Mouse (Mus musculus): Measurements from ENCODE around the gene Olfr934. TPM values are rescaled to one million over a fixed set of nuclear protein-coding genes. Genes with fewer than 3 reads are reported as not detected.

The Olfr934 gene
- polyA plus RNA-seq (2017; shearing (Covaris generic)): not detected

DNA sequence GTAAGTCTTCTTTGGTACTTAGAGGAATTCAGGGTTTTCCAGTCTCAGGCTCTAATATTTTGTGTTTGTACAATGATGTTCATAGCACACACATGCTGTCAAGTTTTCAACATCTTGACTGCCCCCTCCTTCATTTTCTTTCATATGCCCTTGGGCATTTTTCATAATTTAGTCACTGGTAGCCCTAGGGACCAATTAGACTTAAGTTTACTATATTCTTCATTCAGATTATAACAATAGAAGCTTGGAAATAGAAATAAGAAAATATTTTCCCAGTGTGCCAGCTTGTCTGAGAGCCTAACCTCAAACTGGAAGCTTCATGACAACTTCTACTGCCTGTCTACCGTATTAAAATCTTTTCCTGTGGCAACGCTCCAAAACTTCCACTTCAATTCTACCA lies at the start of gene Olfr934:
Olfr934 (minus strand) TSS at position 101 of the 400 bp plus-strand sequence.

DNA sequence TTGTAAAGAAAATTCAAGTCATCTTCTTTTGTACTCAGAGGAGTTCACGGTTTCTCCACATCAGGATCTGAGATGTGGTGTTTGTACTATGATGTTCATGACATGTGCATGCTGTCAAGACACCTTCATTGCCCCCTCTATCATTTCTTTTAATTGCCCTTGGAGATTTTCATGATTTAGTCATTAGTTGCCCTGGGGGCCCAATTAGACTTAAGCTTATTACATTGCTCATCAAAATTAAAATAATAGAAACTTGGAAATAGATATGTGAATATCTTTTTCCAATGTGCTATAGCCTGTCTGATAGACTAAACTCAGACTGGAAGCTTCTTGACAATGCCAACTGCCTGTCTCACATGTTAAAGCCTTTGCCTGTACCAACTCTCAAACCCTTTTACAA lies 35.2 kb upstream of the Olfr934 start, which contains the start of gene Olfr146:
Olfr146 (minus strand) TSS at position 101 of the 400 bp plus-strand sequence.

DNA sequence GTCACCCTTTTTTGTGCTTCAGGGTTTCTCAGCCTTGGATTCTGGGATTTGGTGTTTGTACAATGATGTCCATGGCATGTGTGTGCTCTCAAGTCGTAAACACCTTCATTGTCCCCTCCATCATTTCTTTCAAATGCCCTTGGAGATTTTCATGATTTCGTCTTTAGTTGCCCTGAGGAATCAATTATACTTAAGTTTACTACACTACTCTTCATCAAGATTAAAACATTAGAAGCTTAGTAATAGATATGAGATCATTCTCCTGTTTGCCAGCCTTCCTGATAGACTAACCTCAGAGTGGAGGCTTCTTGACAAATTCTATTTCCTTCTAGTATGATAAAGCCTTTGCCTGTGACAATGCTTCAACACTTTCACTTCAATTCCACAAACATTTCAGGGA lies 11.5 kb upstream of the Olfr934 start, which contains the start of gene Olfr935:
Olfr935 (minus strand) TSS at position 101 of the 400 bp plus-strand sequence.

DNA sequence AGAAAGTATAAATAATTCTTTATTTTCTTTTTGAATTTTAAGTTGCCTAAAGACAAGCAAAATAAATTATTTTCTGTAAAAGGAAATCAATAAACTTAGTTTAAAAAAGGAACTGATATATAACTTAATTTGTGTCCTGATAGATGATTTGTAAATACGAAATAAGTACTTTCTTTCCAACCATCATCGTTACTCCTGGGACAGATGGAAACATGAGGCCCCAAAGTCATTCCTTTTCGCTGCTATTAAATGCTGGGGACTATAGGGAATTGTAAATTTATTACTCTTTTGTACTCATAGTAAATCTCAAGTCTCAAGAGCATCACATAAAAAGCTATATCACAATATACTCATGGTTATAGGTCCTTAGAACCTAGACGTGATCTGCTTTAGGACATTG lies 16.1 kb downstream of the Olfr934 start, which contains the start of gene Olfr933:
Olfr933 (plus strand) TSS at position 301 of the 400 bp plus-strand sequence.

Other genes starting within 250 kb of the Olfr934 start
- gene Olfr920, start 236.0 kb downstream of the Olfr934 start, polyA plus RNA-seq (2017; shearing (Covaris generic)): under 1 TPM in 1 of 2 experiments, not detected in 1; 0.10 TPM
- under 1 TPM; 0.06 to 0.09 TPM for gene Olfr921, start 215.2 kb downstream of the Olfr934 start, polyA plus RNA-seq (2017; shearing (Covaris generic))
- not detected for gene Olfr922, start 173.7 kb downstream of the Olfr934 start, polyA plus RNA-seq (2017; shearing (Covaris generic))
- under 1 TPM in 1 of 2 experiments, not detected in 1; 0.10 TPM for gene Olfr923, start 161.8 kb downstream of the Olfr934 start, polyA plus RNA-seq (2017; shearing (Covaris generic))
- under 1 TPM in 1 of 2 experiments, not detected in 1; 0.15 TPM for gene Olfr924, start 143.9 kb downstream of the Olfr934 start, polyA plus RNA-seq (2017; shearing (Covaris generic))
- not detected for gene Olfr26, start 133.3 kb downstream of the Olfr934 start, polyA plus RNA-seq (2017; shearing (Covaris generic))
- not detected for gene Olfr926, start 111.2 kb downstream of the Olfr934 start, polyA plus RNA-seq (2017; shearing (Covaris generic))
- gene Olfr930, start 58.5 kb downstream of the Olfr934 start, polyA plus RNA-seq (2017; shearing (Covaris generic)): not detected
- under 1 TPM in 1 of 2 experiments, not detected in 1; 0.05 TPM for gene Olfr933, start 16.0 kb downstream of the Olfr934 start, polyA plus RNA-seq (2017; shearing (Covaris generic))
- gene Olfr935, start 11.4 kb upstream of the Olfr934 start, polyA plus RNA-seq (2017; shearing (Covaris generic)): not detected
- gene Olfr146, start 35.1 kb upstream of the Olfr934 start, polyA plus RNA-seq (2017; shearing (Covaris generic)): under 1 TPM in 1 of 2 experiments, not detected in 1; 0.31 TPM
- gene Olfr937, start 76.6 kb upstream of the Olfr934 start, polyA plus RNA-seq (2017; shearing (Covaris generic)): not detected
- not detected for gene Olfr938, start 90.6 kb upstream of the Olfr934 start, polyA plus RNA-seq (2017; shearing (Covaris generic))
- under 1 TPM in 1 of 2 experiments, not detected in 1; 0.37 TPM for gene Olfr27, start 139.8 kb upstream of the Olfr934 start, polyA plus RNA-seq (2017; shearing (Covaris generic))
- under 1 TPM in 1 of 2 experiments, not detected in 1; 0.09 TPM for gene Olfr943, start 178.0 kb upstream of the Olfr934 start, polyA plus RNA-seq (2017; shearing (Covaris generic))
- not detected for gene Olfr944, start 213.6 kb upstream of the Olfr934 start, polyA plus RNA-seq (2017; shearing (Covaris generic))